Mouse (Mus musculus): ENCODE data around the gene Igfn1.

DNA sequence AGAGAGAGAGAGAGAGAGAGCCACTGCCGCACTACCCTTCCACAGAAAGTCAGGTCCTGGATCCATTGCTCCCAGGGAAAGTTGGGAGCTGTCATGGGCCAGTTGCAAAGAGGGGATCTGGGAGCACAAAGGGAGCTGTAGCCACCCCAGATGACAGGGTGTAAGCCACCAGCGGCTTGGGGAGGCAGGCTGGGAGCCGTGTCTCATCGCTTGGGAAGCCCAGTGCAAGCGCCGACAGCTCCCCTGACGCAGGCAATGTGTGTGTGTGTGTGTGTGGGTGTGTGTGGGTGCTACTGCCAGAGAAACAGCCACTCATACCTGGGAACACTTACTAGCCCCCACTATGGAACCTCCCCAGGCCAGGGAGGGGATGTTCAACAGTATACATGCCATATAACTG lies 64.0 kb downstream of the Igfn1 start:
- TF ChIP-seq CTCF (IDR thresholded peaks at IDR 0.05; ENCODE audit: control insufficient read depth, insufficient read depth, insufficient replicate concordance, low read depth, low read length): no peak
- no peak for TF ChIP-seq POLR2A (IDR thresholded peaks at IDR 0.05; ENCODE audit: control insufficient read depth, low read depth, low read length)

Measured in testis, adult 2 months (tissue).